Mouse (Mus musculus) MN1 (cell line): ENCODE data around the gene Gse1.
"Not testable (repeated sequence)": the region's sequence is repeated elsewhere in the genome, so short reads cannot be mapped to it uniquely, and the experiment has no call there.

Experiments
- DNase-seq: peaks from one replicate; pipeline ENCODE4 v3.0.0-alpha.2; 2016; ENCODE audit warnings: low spot score

The Gse1 gene

GRCm38 (mm10) chr8:120344583-120344982, 116.3 kb downstream of the Gse1 start:
- no peak for DNase-seq

GRCm38 (mm10) chr8:120347734-120348341, 119.6 kb downstream of the Gse1 start:
- DNase-seq, result peak; percentile 90

GRCm38 (mm10) chr8:120348922-120349321, 120.7 kb downstream of the Gse1 start:
- DNase-seq, result no peak

- DNase-seq, result no peak
Observed at GRCm38 (mm10) chr8:120351332-120352071, 123.2 kb downstream of the Gse1 start.

DNA sequence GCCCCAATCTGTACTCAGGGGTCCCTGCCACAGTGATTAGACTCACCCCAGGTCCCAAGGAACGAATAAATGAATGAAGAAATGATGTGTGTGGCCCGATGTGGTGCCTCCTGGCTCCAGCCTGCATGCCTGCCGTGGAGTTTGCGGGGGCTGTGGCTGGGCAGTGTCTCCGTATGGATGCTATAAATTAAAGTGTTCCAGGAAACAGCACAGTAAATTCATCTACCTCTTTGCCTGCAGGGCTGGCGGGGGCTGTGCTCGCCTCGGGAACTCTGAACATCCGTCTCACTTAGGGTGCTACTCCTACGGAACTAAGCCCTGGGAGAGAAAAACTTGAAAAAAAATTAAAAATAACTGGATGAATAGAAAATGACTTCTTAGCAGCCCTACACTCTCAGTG, 123.8 kb downstream of the Gse1 start:
- no peak for DNase-seq

DNA sequence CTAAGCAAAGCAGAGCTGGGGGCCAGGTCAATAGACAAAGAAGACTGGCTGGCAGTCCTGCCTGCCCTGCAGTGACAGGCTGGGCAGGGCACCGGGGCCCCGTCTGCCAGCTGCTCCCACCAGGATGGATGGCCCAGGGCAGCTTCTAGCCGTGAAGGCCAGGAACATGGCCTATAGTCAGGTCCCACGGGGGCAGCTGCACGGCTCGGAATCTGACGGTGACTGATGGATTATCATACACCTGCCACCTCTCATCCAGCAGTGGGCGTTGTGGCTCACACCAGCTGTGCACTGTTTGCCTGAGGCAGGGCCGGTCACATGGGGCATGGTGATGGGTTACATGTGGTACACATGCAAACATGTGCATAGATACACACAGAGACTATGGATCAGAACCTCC, 127.8 kb downstream of the Gse1 start:
- DNase-seq, result no peak

DNA sequence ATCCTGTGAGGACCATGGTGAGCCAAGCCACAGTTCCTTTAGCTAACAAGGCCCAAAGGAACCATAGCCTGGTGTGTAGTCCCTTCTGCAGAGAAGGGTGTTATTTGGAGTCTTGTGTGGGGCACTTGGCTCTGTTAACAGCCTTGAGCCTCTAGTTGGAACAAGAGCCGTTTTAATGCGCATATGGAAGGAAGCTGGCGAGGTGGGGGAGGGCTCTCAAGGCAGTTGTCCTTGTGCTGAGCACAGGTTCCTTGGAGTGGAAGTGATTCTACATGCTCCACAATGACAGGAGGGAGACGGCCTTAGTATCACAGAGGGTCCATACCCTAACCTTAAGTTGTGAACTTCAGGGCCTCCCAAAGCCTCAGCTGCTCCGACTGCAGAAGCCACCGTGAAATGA, 129.2 kb downstream of the Gse1 start:
- DNase-seq, result no peak

GRCm38 (mm10) chr8:120361301-120361700, 133.0 kb downstream of the Gse1 start:
- peak; percentile 76 for DNase-seq

- no peak for DNase-seq
Observed at GRCm38 (mm10) chr8:120363552-120364071, 135.4 kb downstream of the Gse1 start.

GRCm38 (mm10) chr8:120364093-120364725, 136.0 kb downstream of the Gse1 start:
- DNase-seq, result no peak

DNA sequence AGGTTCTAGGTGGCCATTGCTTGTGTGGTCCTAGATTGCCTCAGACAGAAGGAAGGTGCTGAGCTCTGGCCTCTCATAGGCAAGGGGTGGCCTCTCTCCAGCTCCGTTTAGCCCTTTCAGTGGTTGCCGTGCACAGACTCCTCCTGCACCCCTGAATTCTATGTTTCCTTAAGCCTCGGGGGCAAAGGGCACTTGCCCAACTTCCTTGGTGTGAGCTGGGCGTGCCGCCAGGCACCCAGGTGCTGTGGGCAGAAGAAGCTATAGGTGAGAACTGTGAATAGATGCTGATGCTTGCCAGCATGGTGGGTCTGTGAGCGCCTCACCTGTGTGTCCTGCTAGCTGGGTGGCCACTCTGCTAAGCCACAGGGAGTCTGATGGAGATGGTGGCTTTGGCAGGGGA, 138.6 kb downstream of the Gse1 start:
- no peak for DNase-seq

GRCm38 (mm10) chr8:120368191-120368590, 139.9 kb downstream of the Gse1 start:
- not testable (repeated sequence) for DNase-seq

DNA sequence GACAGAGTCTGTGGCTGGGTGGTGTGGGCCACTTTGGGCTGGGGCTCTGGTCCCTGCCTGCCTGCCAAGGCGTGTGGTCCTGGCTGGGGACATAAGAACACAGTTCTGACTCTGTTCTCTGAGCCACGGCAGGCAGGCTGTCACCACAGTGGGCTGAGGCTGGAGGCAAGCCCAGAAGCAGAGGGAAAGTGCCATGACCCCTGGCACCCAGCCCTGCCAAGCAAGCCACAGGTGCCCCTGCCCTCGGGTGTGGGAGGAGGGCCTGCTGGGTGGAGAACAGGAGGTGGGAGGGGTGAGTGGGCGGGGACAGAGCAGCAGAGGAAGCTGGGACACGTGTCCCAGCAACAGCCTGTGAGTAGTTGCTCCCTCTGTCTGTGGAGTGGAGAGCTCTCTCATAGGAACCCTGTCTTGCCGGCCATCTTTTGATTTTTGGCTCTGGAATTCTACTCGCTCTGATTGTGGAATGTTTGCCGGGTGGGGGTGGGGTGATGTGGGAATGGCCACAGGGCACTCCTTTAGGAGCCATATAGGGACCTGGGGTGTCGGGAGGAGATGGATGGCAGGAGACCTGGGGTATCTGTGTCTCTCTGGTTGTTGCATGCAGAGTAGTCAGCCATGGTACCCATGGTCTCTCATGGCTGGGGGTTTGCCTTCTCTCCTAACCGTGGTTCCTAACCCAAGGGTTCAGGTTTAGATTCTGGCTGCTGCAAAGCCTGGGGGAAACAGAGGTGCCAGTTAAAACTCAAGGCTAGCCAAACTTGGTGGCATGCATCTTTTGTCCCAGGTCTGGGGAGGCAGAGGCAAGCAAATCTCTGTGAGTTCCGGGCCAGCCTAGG, 140.8 kb downstream of the Gse1 start:
- peak; percentile 98 for DNase-seq

GRCm38 (mm10) chr8:120369956-120370355, 141.7 kb downstream of the Gse1 start:
- peak; percentile 81 for DNase-seq

DNA sequence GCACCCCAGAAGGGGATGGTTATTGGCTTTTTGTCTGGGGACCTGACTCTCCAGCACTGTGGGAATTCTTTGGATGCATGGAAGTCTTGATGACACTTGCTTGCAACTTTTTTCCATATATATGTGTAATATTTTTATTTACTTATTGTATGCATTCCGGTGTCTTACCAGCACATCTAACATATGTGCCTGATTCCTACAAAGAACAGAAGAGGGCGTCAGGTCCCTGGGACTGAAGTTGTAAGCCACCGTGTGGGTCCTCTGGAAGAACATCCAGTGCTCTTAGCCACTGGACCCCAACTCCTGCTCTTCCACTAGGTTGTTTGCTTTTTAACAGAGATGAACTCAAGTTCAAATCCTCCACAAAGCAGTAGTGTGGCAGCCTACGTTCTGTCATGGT, 142.2 kb downstream of the Gse1 start:
- DNase-seq, result peak; percentile 54

DNA sequence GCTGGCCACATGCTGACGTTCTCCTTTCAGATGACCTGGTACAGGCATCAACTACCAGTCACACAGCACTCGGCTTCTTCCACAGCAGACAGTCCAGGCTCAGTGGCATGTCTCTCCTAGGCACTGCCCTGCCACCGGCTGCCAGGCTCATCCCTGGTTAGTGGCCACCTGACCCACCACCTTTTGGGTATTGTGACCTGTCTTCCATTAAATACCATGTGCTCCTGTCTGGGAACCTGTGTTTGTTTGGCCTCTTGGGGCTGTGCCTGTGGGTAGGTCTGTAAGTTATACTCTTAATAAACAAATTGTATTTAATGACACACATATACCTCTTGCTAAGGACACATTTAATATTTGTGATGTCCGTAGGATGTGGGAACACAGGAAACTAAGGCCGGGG, 142.9 kb downstream of the Gse1 start:
- no peak for DNase-seq

- DNase-seq, result no peak
Observed at GRCm38 (mm10) chr8:120371725-120372457, 143.6 kb downstream of the Gse1 start.

GRCm38 (mm10) chr8:120372684-120373083, 144.4 kb downstream of the Gse1 start:
- no peak for DNase-seq

DNA sequence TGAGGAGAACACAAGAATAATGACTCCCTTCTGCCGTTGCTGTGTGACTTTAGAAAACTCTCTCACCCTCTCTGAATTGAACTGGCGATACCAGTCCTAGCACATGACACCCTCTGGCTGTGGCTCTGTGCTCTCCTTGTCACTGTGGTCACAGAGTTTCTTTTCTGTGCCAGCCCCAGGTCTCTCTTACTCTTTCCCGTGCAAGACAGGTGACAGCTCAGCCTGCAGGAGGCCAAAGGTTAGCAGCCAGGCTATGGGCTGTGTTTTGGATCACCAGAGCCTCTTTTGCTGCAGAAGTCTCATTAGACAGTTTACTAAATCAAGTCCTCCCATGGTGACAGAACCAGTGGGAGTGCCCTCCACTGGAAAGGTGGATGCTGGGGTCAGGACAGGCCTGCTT, 145.4 kb downstream of the Gse1 start:
- no peak for DNase-seq

DNA sequence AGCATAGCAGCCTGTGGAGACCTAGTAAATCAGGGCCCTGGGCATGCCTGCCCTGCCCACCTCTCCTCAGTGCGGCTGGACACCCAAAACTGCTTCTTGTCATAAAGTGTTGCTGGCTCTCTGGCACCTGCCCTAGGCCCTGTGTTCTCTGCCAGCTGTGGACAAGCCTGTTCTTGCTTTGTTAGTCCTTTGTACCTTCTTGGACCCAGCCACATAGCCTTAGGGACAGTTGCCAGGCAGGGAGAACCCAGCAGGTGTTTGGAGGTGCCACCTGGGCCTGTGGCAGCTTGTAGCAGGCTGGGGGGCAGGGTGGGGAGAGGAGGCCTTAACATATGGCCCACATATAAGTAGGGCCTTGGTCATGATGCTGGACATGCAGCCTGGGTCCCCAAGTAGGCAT, 145.8 kb downstream of the Gse1 start:
- no peak for DNase-seq

DNA sequence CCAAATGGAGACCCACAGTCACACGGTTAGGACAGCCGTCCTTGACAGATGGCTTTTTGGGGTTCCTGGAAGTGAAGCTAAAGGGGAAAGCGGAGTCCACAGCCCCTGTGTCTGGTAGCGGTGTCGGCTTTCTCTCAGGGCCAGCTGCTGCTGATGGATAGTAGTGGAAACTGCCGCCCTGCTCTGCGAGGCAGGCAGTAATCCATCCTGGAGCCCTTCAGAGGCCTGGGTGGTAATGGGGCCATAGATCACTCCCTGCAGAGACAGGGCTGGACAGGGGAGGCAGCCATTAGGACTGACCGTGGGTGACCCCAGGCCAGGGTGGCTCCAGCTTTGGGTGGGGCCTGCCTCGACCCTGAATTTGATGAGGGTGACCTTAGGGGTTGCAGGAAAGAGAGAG, 146.3 kb downstream of the Gse1 start:
- DNase-seq, result peak; percentile 51

DNA sequence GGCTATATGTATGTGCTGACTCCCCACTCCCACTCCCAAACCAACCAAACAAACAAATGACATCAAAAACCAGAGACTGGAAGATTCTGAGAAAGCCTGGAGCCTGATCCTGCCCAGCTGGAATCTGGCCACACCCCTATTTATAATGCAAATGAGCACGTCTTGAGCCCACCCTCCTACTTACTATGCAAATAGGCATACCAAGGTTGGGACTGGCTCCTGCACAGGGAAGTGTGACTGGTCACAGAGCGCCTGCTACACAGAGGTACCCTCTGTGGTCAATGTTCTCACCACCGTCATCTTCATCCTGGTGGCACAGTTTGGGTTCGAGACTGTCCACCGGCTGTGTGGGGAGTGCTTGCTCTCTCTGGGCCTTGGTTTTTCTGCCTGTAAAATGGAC, 146.9 kb downstream of the Gse1 start:
- peak; percentile 69 for DNase-seq
